Mouse (Mus musculus) forebrain, embryonic 10.5 days (tissue): Measurements from ENCODE around the gene Cst6. TPM values are rescaled to one million over a fixed set of nuclear protein-coding genes. Genes with fewer than 3 reads are reported as not detected.
"Not testable (repeated sequence)": the region's sequence is repeated elsewhere in the genome, so short reads cannot be mapped to it uniquely, and the experiment has no call there.

Source experiments
- DNase-seq: peaks from one replicate; pipeline ENCODE4 v3.0.0-alpha.2; 2017; ENCODE audit warnings: low spot score; ENCODE audit errors: extremely low spot score
- H3K27ac ChIP-seq: fragments of 300-500 bp; sonication (generic); 2 replicates; pipeline ENCODE4 v1.5.1; 2016; ENCODE audit warnings: mild to moderate bottlenecking
- H3K27me3 ChIP-seq: fragments of 300-500 bp; sonication (generic); 2 replicates; pipeline ENCODE4 v1.6.1; 2016; ENCODE audit warnings: mild to moderate bottlenecking; ENCODE audit not compliant: poor library complexity, severe bottlenecking
- H3K36me3 ChIP-seq: fragments of 300-500 bp; sonication (generic); replicated peaks from 2 replicates; pipeline ENCODE4 v1.6.1; 2016; ENCODE audit warnings: mild to moderate bottlenecking, moderate library complexity
- H3K4me1 ChIP-seq: fragments of 300-500 bp; sonication (generic); 2 replicates; pipeline ENCODE4 v1.6.1; 2016
- H3K4me3 ChIP-seq: fragments of 300-500 bp; sonication (generic); 2 replicates; pipeline ENCODE4 v1.5.1; 2016; ENCODE audit warnings: mild to moderate bottlenecking, moderate library complexity
- H3K9me3 ChIP-seq: fragments of 300-500 bp; sonication (generic); 2 replicates; pipeline ENCODE4 v1.6.1; 2016; ENCODE audit warnings: mild to moderate bottlenecking, moderate library complexity
- WGBS: fragments of 180-500 bp; shearing (Covaris S2); methylation state at CpG from one replicate; pipeline ENCODE4 v1.1.7; 2016; 5-methylcytosine and 5-hydroxymethylcytosine counted together
- polyA plus RNA-seq: library from polyadenylated mRNA; unstranded; fragments of >200 nt; fragmentation: Nextera tagmentation; extraction: Ambion mirVana; gene quantifications from 2 replicates; pipeline ENCODE4 v1.2.1, GENCODE M21; 2016

Cst6 gene
- 0.56 TPM in 1 of 2 replicates, not detected in the other for polyA plus RNA-seq

GRCm38 (mm10) chr19:5349502-5349873 lies at the start of gene Cst6:
Gene Cst6 (minus strand): TSS chr19:5349574.
- DNase-seq, H3K9me3 ChIP-seq, H3K36me3 ChIP-seq: not testable (repeated sequence)
- 68% methylated on average over 6 of the region's 6 CpGs for WGBS
- Histone ChIP-seq H3K27ac (peak within 1 kb of the TSS; percentile 65), H3K4me3 (peak within 1 kb of the TSS; percentile 54), H3K27me3 (peaks cover 18% of the 10 kb centered on the region), H3K4me1 (peaks cover 11% of the 10 kb centered on the region)

GRCm38 (mm10) chr19:5395371-5395770 lies 46.0 kb upstream of the Cst6 start:
- Histone ChIP-seq H3K4me1 (peaks cover 16% of the 10 kb centered on the region), H3K36me3 (no peaks in the 10 kb centered on the region), H3K27me3 (no peaks in the 10 kb centered on the region), H3K27ac (no peak overlapping the region), H3K4me3 (no peak overlapping the region), H3K9me3 (no peaks in the 10 kb centered on the region)
- whole genome bisulfite sequencing = 66% methylated on average over 4 of the region's 4 CpGs
- DNase-seq = no peak

GRCm38 (mm10) chr19:5394168-5394567 lies 44.8 kb upstream of the Cst6 start:
- Histone ChIP-seq H3K9me3 (no peaks in the 10 kb centered on the region), H3K4me3 (no peak overlapping the region), H3K4me1 (peaks cover 28% of the 10 kb centered on the region), H3K27ac (no peak overlapping the region), H3K27me3 (no peaks in the 10 kb centered on the region), H3K36me3 (no peaks in the 10 kb centered on the region)
- WGBS = 61% methylated on average over 10 of the region's 10 CpGs
- DNase-seq = no peak

- no peaks in the 10 kb centered on the region for H3K36me3 ChIP-seq
- H3K4me3 ChIP-seq = no peak overlapping the region
- H3K27ac ChIP-seq = no peak overlapping the region
- peaks cover 32% of the 10 kb centered on the region for H3K4me1 ChIP-seq
- no peaks in the 10 kb centered on the region for H3K9me3 ChIP-seq
- DNase-seq = no peak
- 84% methylated on average over 4 of the region's 4 CpGs for WGBS
- H3K27me3 ChIP-seq = no peaks in the 10 kb centered on the region
These were observed 43.5 kb upstream of the Cst6 start for GRCm38 (mm10) chr19:5392892-5393291.

GRCm38 (mm10) chr19:5390416-5390815 lies 41.0 kb upstream of the Cst6 start:
- Histone ChIP-seq H3K36me3 (peaks cover 11% of the 10 kb centered on the region), H3K9me3 (no peaks in the 10 kb centered on the region), H3K4me3 (peak overlapping the region; percentile 100), H3K27ac (peak overlapping the region; percentile 93; the same call in 1 of the 2 replicates), H3K27me3 (no peaks in the 10 kb centered on the region), H3K4me1 (peaks cover 45% of the 10 kb centered on the region)
- WGBS = 91% methylated on average over 8 of the region's 8 CpGs
- DNase-seq = no peak

- DNase-seq = no peak
- H3K27me3 ChIP-seq = no peaks in the 10 kb centered on the region
- peak overlapping the region; percentile 100 for H3K4me3 ChIP-seq
- peaks cover 19% of the 10 kb centered on the region for H3K36me3 ChIP-seq
- H3K4me1 ChIP-seq = peaks cover 40% of the 10 kb centered on the region
- peak overlapping the region; percentile 93 for H3K27ac ChIP-seq
- no peaks in the 10 kb centered on the region for H3K9me3 ChIP-seq
- 59% methylated on average over 12 of the region's 12 CpGs for WGBS
These were observed 40.3 kb upstream of the Cst6 start for GRCm38 (mm10) chr19:5389647-5390046.

GRCm38 (mm10) chr19:5388588-5389242 lies 39.3 kb upstream of the Cst6 start, which contains the start of gene Sart1:
Gene Sart1 (minus strand): TSS chr19:5388703.
- H3K4me1 ChIP-seq = peaks cover 39% of the 10 kb centered on the region
- peaks cover 28% of the 10 kb centered on the region for H3K36me3 ChIP-seq
- no peaks in the 10 kb centered on the region for H3K27me3 ChIP-seq
- peak; percentile 95 for DNase-seq
- peak within 1 kb of the TSS; percentile 100 for H3K4me3 ChIP-seq
- 3% methylated on average over 43 of the region's 43 CpGs for WGBS
- no peaks in the 10 kb centered on the region for H3K9me3 ChIP-seq
- H3K27ac ChIP-seq = peak within 1 kb of the TSS; percentile 93

GRCm38 (mm10) chr19:5388011-5388441 lies 38.7 kb upstream of the Cst6 start:
- H3K27ac ChIP-seq = peak overlapping the region; percentile 93
- peaks cover 39% of the 10 kb centered on the region for H3K4me1 ChIP-seq
- H3K9me3 ChIP-seq = no peaks in the 10 kb centered on the region
- WGBS = under 1% methylated on average over 43 of the region's 43 CpGs
- H3K36me3 ChIP-seq = peaks cover 35% of the 10 kb centered on the region
- no peaks in the 10 kb centered on the region for H3K27me3 ChIP-seq
- peak; percentile 39 for DNase-seq
- H3K4me3 ChIP-seq = peak overlapping the region; percentile 100

GRCm38 (mm10) chr19:5384715-5385114 lies 35.3 kb upstream of the Cst6 start:
- peaks cover 68% of the 10 kb centered on the region for H3K36me3 ChIP-seq
- H3K27ac ChIP-seq = no peak overlapping the region
- H3K4me3 ChIP-seq = no peak overlapping the region
- 92% methylated on average over 8 of the region's 8 CpGs for whole genome bisulfite sequencing
- H3K4me1 ChIP-seq = peaks cover 25% of the 10 kb centered on the region
- H3K9me3 ChIP-seq = no peaks in the 10 kb centered on the region
- H3K27me3 ChIP-seq = no peaks in the 10 kb centered on the region
- no peak for DNase-seq

GRCm38 (mm10) chr19:5383326-5383725 lies 34.0 kb upstream of the Cst6 start:
- H3K36me3 ChIP-seq = peaks cover 82% of the 10 kb centered on the region
- no peak overlapping the region for H3K4me3 ChIP-seq
- H3K27ac ChIP-seq = no peak overlapping the region
- WGBS = 95% methylated on average over 12 of the region's 12 CpGs
- no peak for DNase-seq
- H3K4me1 ChIP-seq = peaks cover 17% of the 10 kb centered on the region
- H3K27me3 ChIP-seq = no peaks in the 10 kb centered on the region
- no peaks in the 10 kb centered on the region for H3K9me3 ChIP-seq

GRCm38 (mm10) chr19:5377446-5377845 lies 28.1 kb upstream of the Cst6 start:
- Histone ChIP-seq H3K27ac (no peak overlapping the region), H3K27me3 (no peaks in the 10 kb centered on the region), H3K4me3 (no peak overlapping the region), H3K9me3 (no peaks in the 10 kb centered on the region), H3K4me1 (no peaks in the 10 kb centered on the region), H3K36me3 (peaks cover 90% of the 10 kb centered on the region)
- 89% methylated on average over 1 of the region's 1 CpGs for whole genome bisulfite sequencing
- DNase-seq = no peak

- WGBS = 81% methylated on average over 4 of the region's 4 CpGs
- Histone ChIP-seq H3K27ac (no peak overlapping the region), H3K4me1 (no peaks in the 10 kb centered on the region), H3K4me3 (no peak overlapping the region), H3K36me3 (peaks cover 90% of the 10 kb centered on the region), H3K9me3 (no peaks in the 10 kb centered on the region), H3K27me3 (no peaks in the 10 kb centered on the region)
- no peak for DNase-seq
These were observed 25.4 kb upstream of the Cst6 start for GRCm38 (mm10) chr19:5374748-5375147.

GRCm38 (mm10) chr19:5374177-5374576 lies 24.8 kb upstream of the Cst6 start:
- DNase-seq = no peak
- Histone ChIP-seq H3K4me3 (no peak overlapping the region), H3K27me3 (no peaks in the 10 kb centered on the region), H3K27ac (no peak overlapping the region), H3K9me3 (no peaks in the 10 kb centered on the region), H3K4me1 (no peaks in the 10 kb centered on the region), H3K36me3 (peaks cover 90% of the 10 kb centered on the region)
- 83% methylated on average over 4 of the region's 4 CpGs for WGBS
